Mouse (Mus musculus) bone marrow macrophage, adult 2 months (primary cell): ENCODE measurements around the gene Pip4p1. TPM values are rescaled to one million over a fixed set of nuclear protein-coding genes. Genes with fewer than 3 reads are reported as not detected.
A peak's percentile ranks its signal among the peaks of the same experiment; 100 is the strongest.
"Not testable (repeated sequence)": the region's sequence is repeated elsewhere in the genome, so short reads cannot be mapped to it uniquely, and the experiment has no call there.

Experiments
- H3K27ac ChIP-seq: 2 replicates; pipeline ENCODE4 v1.5.1; 2012; ENCODE audit warnings: low read depth, low read length; ENCODE audit not compliant: insufficient read depth
- H3K4me1 ChIP-seq: 2 replicates; pipeline ENCODE4 v1.6.1; 2012; ENCODE audit warnings: low read length; ENCODE audit not compliant: control insufficient read depth, insufficient read depth
- H3K4me3 ChIP-seq: 2 replicates; pipeline ENCODE4 v1.5.1; 2012; ENCODE audit warnings: mild to moderate bottlenecking, low read length, moderate library complexity; ENCODE audit not compliant: insufficient read depth
- CTCF ChIP-seq: IDR thresholded peaks from 2 replicates; pipeline ENCODE4 v1.5.1; 2012; ENCODE audit warnings: low read depth, mild to moderate bottlenecking, low read length, moderate library complexity
- POLR2A ChIP-seq: IDR thresholded peaks from 2 replicates; pipeline ENCODE4 v1.6.1; 2012; ENCODE audit warnings: mild to moderate bottlenecking, low read depth, low read length, borderline replicate concordance
- polyA plus RNA-seq: library from polyadenylated mRNA; stranded (reverse); fragments of >200 nt; gene quantifications from 2 replicates; pipeline ENCODE4 v1.2.4, GENCODE M21; 2012; ENCODE audit not compliant: missing spikeins, insufficient read depth, insufficient read length

The Pip4p1 gene
- polyA plus RNA-seq, 1 experiment: 131 TPM

DNA sequence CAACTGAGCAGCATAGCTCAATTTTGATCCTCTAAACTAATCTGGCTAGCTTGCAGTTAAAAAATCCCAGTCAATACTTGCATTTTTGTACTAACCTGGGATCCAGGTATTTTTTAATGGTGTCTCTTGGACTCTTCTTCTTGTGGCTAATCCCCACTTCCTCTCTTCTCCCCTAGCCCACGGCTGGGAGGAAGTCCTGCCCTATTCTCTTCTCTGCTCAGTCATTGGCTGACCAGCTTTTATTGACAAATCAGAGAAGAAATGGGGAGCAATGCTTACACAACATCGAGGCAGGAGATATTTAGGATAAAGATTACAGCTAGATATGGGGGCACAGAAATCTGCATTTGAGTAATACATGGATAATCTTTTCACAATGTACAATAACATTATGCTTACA lies 8.3 kb upstream of the Pip4p1 start:
- H3K4me1 ChIP-seq: peaks cover 29% of the 10 kb centered on the region
- no peak overlapping the region for H3K4me3 ChIP-seq
- no peak for TF ChIP-seq CTCF
- TF ChIP-seq POLR2A: no peak
- H3K27ac ChIP-seq: no peak overlapping the region

DNA sequence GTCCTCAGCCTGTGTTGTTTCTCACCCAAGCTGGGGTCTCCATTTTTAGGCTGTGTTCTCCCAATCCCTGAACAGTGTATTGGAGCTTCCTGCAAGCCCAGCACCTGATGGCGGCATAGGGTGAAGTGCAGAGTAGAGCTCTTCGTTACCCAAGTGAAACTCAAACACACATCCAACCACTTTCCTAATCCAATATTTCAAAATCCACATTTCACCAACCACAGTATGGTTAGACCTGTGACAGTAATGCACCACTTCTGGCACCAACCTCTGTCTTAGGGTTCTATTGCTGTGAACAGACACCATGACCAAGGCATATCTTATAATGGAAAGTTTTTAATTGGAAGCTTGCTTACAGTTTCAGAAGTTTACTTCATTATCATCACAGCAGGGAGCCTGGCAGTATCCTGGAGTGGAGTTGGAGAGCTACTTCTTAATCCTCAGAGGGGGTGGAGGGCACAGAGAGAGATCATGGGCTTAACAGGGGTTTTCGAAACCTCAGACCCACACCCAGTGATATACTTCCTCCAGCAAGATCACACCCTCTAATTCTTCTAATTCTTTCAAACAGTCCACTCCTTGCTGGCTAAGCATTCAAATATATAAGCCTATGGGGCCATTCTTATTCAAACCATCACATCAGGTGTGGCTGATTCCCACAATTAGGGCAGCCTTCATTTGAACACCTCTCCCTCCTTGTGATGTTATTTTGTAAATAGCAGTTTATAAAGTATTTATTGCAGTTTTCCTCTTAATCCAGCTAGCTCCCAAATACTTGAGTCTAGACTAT lies 7.7 kb upstream of the Pip4p1 start:
- Histone ChIP-seq H3K4me1 (peaks cover 29% of the 10 kb centered on the region), H3K27ac (no peak overlapping the region), H3K4me3 (no peak overlapping the region)
- TF ChIP-seq CTCF (no peak), POLR2A (no peak)

DNA sequence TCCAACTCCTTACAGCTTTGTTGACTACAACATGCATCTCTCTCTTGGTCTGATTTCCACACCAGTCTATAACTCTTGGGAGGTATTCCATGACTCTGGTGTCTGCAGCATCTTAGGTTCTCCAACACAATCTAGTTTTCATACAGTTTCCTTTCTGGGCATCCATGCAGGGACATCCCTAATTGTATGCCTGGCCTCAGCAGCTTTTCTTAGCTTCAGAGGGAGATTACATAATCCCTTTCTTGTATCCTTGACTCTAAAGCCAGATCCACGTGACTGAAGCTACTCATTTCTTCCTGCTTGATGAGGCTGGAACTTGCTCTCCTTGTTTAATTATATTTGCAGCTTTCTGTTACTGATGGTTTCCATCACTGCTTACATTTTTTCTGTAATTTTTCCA lies 6.0 kb upstream of the Pip4p1 start:
- Histone ChIP-seq H3K27ac (peak overlapping the region; percentile 22; the same call in 1 of the 2 replicates), H3K4me3 (no peak overlapping the region), H3K4me1 (peaks cover 31% of the 10 kb centered on the region)
- TF ChIP-seq CTCF: no peak
- TF ChIP-seq POLR2A: no peak

DNA sequence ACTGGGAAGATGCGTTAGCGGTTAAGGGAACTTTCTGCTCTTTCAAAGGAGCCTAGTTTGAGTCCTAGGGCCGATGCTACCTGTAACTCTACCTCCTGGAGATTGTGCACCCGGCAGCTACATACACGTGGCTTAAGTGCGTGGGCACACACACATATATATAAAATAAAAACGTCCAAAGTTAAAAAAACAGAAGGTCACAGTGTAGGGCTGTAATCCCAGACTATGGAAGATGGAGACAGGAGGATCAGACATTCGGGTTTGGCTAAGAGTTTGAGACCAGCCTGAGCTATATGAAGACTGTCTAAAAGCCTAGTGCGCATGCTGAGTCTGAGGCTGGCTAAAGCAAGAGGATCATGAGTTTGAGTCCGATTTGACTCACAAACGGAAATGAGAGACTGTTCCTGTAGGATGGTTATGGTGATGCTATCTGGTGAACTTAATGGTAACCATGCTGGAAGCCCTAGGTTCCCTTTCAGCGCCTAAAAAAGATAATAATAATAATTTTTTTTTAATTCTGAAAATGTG lies 901 bp upstream of the Pip4p1 start:
- H3K27ac ChIP-seq: peak overlapping the region; percentile 89
- TF ChIP-seq POLR2A (no peak), CTCF (no peak)
- H3K4me1 ChIP-seq: peaks cover 28% of the 10 kb centered on the region
- H3K4me3 ChIP-seq: peak overlapping the region; percentile 70

DNA sequence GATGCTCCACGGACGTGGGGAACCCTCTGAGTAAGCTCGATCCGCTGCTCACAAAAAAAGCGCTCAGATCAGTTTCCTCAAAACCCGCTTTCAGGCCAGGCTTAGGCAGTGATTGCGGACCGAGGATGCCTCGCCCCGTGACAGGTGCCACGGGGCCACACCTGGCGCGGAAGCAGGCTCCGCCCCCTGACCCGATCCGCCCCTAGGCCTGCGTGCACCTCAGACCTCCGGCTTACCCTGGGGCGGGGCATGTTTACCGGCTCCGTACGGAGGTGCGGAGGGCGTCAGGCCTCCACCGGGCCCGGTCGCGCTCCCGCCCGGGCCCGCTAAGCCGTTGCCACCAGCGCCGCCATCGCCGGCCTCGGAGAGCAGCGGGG lies 291 bp downstream of the Pip4p1 start:
- Histone ChIP-seq H3K4me3 (peak overlapping the region; percentile 84), H3K4me1 (peaks cover 25% of the 10 kb centered on the region), H3K27ac (peak overlapping the region; percentile 81)
- TF ChIP-seq CTCF (no peak), POLR2A (no peak)

DNA sequence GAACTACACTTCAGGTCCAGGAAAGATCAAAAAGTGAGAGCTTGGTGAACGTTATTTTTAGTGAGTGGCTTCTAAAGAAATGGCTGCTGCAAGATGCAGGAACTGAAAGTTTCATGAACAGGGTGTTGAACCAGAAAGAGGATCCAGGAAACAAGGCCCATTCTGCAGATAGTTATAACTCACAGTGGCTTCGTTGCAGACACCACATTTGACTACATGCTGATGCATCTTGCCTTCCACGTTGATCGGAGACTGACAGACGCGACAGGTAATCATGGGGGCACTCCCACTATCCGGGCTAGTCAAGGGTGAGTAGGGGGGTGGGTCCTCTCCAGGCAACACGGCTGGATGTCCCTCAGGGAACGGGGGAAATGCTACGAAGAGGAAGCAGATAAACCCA lies 705 bp downstream of the Pip4p1 start:
- TF ChIP-seq POLR2A: no peak
- TF ChIP-seq CTCF: no peak
- Histone ChIP-seq H3K4me3 (peak overlapping the region; percentile 84), H3K4me1 (peaks cover 22% of the 10 kb centered on the region), H3K27ac (peak overlapping the region; percentile 81)

DNA sequence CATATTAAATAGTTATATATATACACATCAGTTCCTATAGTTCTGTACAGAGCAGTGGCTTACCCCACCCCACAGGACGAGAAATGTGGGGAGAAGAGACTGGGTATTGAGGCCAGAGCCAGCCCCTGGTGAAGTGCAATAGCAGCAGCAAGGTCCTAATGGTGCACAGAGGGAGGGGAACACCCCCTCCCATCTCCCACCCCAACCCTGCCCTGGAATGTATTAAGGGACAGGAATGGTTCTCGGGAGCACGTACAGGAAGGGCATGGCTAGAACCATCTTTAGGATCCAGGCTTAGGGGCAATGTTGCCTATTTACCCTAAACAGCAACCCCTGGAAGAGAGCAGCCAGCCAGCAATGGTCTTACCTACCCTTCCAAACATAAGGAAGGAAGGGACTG lies 3.3 kb downstream of the Pip4p1 start:
- TF ChIP-seq CTCF: no peak
- TF ChIP-seq POLR2A: no peak
- Histone ChIP-seq H3K4me1 (peaks cover 22% of the 10 kb centered on the region), H3K27ac (no peak overlapping the region), H3K4me3 (no peak overlapping the region)

DNA sequence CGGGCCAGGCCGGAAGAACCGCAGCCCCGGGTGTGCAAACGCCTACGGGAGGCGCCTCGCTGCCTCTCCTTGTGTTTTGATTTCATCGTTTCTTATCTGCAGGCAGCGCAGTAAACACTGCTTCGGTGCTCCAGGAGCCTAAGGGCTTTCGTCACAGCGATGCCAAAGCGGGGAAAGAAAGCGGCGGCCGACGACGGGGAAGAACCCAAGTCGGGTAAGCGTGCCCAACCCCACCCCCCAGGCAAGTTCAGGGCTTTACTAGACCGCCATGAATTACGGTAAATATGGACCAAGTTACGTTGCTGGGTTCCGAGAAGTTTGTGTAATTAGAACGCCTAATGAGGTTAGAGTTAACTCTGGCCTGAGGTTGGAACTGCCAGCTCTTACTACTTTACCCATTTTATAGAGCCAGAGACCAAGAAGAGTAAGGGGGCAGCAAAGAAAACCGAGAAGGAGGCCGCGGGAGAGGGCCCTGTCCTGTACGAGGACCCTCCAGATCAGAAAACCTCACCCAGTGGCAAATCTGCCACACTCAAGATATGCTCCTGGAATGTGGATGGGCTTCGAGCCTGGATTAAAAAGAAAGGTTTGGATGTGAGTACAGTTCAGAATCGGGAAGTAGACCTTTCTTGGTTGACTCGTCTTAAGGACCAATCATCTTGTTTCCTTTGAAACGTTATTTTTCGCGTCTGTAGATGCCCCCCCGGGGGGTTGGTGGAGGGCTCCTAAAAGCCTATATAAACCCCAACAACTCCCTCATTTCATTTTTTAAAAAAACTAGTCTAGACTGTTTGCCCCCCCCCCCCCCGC lies 5.3 kb downstream of the Pip4p1 start:
- peak overlapping the region; percentile 75 for H3K27ac ChIP-seq
- peak overlapping the region; percentile 82 for H3K4me3 ChIP-seq
- no peak for TF ChIP-seq CTCF
- TF ChIP-seq POLR2A: no peak
- peaks cover 17% of the 10 kb centered on the region for H3K4me1 ChIP-seq

DNA sequence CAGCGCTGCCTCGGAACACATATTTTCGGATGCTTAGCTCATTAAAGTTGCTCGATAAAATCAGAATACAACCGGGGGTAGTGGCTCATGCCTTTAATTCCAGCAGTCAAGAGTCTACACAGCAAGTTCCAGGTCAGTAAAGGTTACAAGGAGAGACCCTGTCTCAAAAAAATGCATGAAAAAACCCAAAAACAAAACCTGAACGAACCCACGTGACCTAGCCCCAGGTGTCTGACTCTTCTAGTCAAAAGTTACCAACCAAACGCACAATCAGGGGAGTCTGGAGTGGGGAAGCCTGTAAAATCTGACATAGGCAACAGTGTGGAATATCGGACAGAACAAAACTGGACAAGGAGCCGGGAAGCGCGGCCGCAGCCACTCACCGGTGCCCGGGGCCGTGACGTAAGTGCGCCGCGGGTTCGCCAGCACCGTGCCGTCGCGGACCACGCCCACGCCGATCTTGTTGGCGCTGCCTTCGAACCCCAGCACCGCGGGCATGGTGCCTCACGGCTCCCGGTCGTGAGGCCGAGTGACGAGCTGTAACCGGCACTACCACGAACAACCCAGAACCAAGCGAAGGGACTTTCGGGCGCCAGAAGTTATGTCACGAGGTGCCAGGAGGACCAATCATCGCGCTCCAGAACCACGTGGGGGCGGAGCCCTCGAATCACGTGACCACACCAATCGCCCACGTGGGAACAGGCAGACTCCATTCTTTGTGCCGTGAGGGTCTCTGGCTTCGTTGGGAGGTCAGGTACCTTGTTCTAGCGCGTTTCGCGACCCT lies 6.2 kb downstream of the Pip4p1 start, which contains the start of the genes Osgep and Apex1:
TSS of gene Osgep (minus strand) at position 613 of the 784 bp plus-strand sequence.
TSS of gene Apex1 (plus strand) at position 688 of the 784 bp plus-strand sequence.
- Histone ChIP-seq H3K27ac (peak within 1 kb of the TSS; percentile 87), H3K4me3 (peak within 1 kb of the TSS; percentile 82), H3K4me1 (peaks cover 17% of the 10 kb centered on the region)
- TF ChIP-seq POLR2A (no peak), CTCF (no peak)

DNA sequence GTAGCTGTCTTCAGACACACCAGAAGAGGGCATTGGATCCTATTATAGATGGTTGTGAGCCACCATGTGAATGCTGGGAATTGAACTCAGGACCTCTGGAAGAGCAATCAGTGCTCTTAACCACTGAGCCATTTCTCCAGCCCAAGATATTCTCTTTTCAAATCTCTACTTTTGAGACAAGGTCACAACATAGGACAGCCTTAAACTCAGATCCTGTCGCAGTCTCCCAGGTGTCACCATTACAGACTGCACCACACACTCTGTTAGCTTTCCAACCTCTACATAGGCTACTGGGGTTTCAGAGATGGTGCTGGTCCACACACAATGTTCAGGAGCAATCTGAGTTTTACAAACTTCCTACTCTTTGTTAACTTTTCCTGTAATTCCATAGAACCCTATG lies 7.2 kb downstream of the Pip4p1 start:
- H3K27ac ChIP-seq, H3K4me1 ChIP-seq: not testable (repeated sequence)
- H3K4me3 ChIP-seq: peak overlapping the region; percentile 24
